Mouse (Mus musculus): ENCODE measurements around the gene Gal3st2c.
"Not testable (repeated sequence)": the region's sequence is repeated elsewhere in the genome, so short reads cannot be mapped to it uniquely, and the experiment has no call there.

Gene Gal3st2c

DNA sequence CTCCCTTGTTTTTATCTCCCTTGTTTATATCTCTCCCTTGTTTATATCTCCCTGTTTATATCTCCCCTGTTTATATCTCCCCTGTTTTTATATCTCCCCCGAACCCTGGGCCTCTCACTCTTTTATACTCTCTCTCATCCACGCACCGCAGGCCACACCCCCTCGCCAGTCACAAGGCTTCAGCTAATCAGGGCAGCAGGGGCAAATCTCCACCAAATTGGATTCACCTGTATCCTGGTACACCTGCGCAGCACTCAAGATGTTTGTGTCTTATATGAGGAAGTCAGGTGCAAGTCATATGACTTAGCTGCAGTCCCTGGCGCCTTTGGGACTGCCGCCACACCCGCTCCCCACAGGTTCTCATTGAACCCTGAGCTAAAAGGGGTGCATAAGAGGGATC lies at the start of gene Gal3st2c:
TSS of gene Gal3st2c (plus strand) at position 301 of the 400 bp plus-strand sequence.
- DNase-seq: not testable (repeated sequence)

- not testable (repeated sequence) for DNase-seq
These were observed 41.2 kb upstream of the Gal3st2c start for GRCm38 (mm10) chr1:93949087-93949486.

DNA sequence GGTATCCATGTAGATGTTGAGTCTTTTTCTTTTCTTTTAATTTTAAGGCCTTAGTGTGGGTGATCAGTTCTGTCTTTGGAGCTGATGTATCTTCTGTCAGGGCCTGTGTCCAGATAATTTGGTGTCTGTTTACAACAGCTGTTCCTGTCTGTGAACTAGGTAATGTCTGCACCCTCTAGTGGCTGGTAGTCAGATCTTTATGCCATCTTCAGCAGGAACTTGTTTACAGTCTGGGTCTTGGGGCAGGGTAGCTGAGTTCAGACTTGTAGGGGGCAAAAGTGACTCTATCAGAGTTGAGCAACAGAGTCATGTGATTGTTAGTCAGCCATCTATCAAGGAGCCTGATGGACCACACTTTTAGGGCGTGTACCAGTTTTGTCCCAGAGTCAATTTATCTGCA lies 23.8 kb upstream of the Gal3st2c start:
- not testable (repeated sequence) for DNase-seq

GRCm38 (mm10) chr1:93970380-93970779 lies 19.9 kb upstream of the Gal3st2c start:
- DNase-seq: not testable (repeated sequence)

- not testable (repeated sequence) for DNase-seq
These were observed 19.5 kb upstream of the Gal3st2c start for GRCm38 (mm10) chr1:93970797-93971196.

GRCm38 (mm10) chr1:93975764-93976163 lies 14.5 kb upstream of the Gal3st2c start:
- not testable (repeated sequence) for DNase-seq

GRCm38 (mm10) chr1:93978287-93978686 lies 12.0 kb upstream of the Gal3st2c start:
- DNase-seq: not testable (repeated sequence)

DNA sequence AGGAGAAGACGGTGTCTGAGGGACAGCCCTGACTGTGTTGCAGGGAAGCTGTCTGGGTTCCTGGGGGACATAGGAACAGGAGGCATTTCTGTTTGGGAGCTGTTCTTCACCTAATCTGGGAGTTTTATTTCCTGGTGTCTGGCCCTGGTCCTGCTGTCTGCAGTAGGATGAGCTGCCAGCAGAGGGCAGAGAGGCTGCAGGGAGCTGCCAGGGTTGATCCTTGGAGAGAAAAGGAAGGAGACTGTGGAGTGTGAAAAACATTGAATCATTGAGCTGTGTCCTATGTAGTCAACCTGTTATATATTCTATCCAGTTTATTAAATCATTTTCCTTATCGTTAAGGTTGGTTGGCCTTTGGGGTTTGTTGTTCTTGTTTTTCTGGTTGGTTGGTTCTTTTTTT lies 9.4 kb upstream of the Gal3st2c start:
- not testable (repeated sequence) for DNase-seq

DNA sequence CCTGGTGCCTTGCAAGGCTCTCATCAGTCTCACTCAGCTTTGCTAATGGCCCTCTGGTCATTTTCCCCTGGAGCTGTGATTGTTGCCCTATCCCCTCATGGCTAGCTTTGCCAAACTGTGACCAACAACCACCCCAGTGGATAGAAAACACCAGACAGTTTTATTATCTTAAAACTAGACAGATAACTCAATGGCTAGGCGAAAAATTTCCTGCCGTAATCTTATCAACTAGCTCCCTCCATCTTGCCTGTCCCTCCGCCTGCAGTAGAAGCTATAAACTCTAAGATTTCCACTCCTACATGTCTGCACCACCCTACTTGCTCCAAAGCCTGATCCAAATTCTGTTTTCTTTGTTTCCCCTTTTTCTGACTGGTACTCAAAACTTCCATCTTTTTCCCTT lies 4.1 kb upstream of the Gal3st2c start:
- no peak for DNase-seq

GRCm38 (mm10) chr1:93988786-93989185 lies 1.5 kb upstream of the Gal3st2c start:
- DNase-seq: no peak

GRCm38 (mm10) chr1:93991068-93991467 lies 759 bp downstream of the Gal3st2c start:
- not testable (repeated sequence) for DNase-seq

DNA sequence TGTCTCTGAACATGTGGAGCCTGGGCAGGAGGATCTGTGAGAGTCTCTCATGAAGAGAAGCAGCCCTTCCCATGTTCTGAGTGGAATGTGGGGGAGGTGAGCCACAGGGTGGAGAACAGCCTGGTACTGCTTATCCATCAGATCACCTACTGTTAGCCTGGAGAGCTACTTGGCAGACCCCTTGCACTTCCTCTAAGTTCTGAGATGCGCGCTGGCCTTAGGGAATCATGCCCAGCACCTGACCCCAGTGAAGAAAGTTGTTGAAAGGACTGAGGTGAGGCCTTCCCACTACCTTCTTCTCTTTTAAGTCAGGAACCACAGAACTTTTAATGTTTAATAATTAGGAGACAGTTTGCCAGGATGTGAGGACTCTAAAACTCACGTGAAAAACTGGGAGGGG lies 1.2 kb downstream of the Gal3st2c start:
- not testable (repeated sequence) for DNase-seq

- no peak for DNase-seq
These were observed 10.7 kb downstream of the Gal3st2c start for GRCm38 (mm10) chr1:94001023-94001422.

- not testable (repeated sequence) for DNase-seq
These were observed 15.7 kb downstream of the Gal3st2c start for GRCm38 (mm10) chr1:94005954-94006506.

DNA sequence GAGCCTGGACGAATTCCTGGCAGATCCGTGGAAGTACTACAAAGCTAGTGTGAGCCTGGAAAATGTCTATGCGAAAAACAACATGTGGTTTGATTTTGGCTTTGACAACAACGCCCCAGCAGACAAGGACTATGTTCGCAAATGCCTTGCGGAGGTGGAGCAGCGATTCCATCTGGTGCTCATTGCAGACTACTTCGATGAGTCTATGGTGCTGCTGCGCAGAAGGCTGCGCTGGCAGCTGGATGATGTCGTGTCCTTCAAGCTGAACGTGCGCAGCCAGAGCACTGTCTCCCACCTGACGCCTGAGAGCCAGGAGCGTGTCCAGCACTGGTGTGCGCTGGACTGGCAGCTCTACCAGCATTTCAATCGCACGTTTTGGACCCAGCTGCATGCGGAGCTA lies 18.5 kb downstream of the Gal3st2c start:
- not testable (repeated sequence) for DNase-seq

DNA sequence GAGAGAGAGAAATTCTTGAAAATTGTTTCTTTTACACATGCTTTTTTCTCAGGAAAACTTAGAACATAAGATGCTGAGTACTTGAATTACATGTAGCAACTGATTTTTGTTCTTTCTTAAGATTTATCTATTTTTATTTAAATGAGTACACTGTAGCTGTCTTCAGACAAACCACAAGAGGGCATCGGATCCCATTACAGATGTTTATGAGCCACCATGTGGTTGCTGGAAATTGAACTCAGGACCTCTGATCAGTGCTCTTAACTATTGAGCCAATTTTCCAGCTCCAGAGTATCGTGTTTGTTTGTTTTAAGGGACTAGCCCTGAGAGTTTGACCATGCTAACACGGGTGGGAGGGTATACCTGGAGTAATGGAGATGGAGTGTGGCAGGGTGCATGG lies 21.3 kb downstream of the Gal3st2c start:
- DNase-seq: no peak

- no peak for DNase-seq
These were observed 29.8 kb downstream of the Gal3st2c start, which contains the start of gene Neu4 for GRCm38 (mm10) chr1:94020151-94020550. TSS of gene Neu4 (plus strand) at chr1:94020451.

DNA sequence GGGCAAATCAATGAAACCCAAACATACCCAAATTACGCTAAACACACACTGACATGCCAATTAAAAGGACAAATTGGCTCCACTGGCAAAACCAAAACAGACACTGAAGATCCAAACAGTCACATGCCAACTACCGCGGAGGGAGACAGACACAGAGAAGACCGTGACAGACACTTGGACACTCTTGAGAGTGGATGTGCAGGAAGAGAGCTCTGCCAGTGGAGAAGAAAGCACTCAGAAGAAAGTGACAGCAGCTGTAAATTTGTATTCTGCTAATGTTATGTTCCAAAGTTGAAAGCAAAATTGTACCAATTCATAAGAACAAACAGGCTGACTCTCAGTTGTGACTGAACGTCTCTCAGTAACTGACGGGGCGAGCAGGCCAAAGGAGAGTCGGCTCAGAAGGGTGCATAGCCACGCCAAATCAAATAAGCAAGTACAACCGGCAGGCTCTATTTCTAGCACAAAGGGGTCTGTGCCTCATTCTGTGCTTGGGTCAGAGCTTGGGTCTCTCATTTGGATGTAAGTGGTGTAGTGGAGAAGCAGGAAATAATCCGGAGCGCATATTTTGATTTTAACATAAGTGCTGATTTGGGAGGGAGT lies 37.3 kb downstream of the Gal3st2c start:
- no peak for DNase-seq

- no peak for DNase-seq
These were observed 38.4 kb downstream of the Gal3st2c start for GRCm38 (mm10) chr1:94028741-94029140.

- no peak for DNase-seq
These were observed 42.8 kb downstream of the Gal3st2c start for GRCm38 (mm10) chr1:94033075-94033602.

DNA sequence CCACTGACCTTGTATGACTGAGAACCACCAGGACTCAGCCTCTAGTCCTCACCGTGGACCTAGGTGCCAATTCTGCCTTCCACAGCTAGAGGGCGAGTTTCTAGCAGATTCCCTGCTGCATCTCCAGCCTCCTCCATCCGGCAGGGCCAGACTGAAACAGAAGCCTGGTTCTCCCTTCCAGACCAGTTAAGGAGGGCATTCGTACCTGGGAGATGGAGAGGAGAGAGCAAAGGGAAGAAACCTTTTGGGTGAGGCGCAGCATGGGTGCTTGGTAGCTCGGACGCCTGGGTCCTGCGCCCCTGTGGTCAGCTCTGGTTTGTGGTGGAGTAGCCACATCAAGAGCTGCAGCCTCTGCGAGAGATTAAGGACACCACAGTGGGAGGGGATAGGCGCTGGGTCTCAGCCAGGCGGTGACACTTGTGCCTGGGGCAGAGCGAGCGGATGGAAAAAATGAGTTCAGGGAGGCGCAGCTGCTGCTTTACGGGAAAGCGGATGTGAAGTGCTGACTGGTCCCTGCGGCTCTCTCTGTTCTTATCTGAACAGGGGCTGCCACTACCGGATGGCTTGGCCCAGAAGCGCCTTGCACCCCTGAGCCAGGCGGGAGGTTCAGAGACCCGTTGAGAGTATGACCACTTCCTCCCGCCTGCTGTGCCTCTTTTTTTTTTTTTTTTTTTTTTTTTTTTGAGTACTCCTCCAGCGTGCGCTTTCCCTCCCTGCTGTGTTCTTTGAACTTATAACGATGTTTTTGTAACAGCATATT lies 44.9 kb downstream of the Gal3st2c start:
- DNase-seq: peak; percentile 96

- no peak for DNase-seq
These were observed 50.1 kb downstream of the Gal3st2c start for GRCm38 (mm10) chr1:94040391-94040790.

- DNase-seq: no peak
These were observed 55.2 kb downstream of the Gal3st2c start for GRCm38 (mm10) chr1:94045559-94045958.

- no peak for DNase-seq
These were observed 56.2 kb downstream of the Gal3st2c start for GRCm38 (mm10) chr1:94046544-94046943.
